Comparison of ENCODE assay signal across 28 mouse cellular contexts in the genomic region with DNA sequence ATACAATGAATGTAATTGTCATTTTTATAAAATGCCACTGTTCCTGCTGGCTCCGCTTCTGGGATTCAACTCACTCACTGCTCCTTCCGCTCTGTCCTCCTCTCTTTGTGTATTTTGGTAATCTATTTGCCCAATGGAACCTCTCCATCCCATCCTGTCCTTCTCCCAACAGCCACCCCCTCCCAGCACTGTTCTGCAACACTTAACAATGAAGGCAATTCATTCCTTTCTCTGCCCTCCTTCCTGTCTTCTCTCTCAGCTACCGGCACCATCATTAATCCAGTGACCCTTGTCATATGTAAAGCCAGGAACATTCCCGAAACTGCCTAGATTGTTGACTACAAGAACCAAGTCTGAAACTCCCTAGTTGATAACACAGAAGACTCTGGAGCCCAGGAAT. TPM values are rescaled to one million over a fixed set of nuclear protein-coding genes. Genes with fewer than 3 reads are reported as not detected.
A peak's percentile ranks its signal among the peaks of the same experiment; 100 is the strongest.
DNase-seq lines count a peak whose midpoint lies in the region; ATAC-seq and TF ChIP-seq lines count a peak whose summit lies in the region.
"Had no signal": no experiment of that assay in that cellular context is flagged by ENCODE, and none has a peak within 500 bp of the region (broad histone marks: within the 10 kb centered on the region; RNA-seq: fewer than 3 reads in every experiment).

No protein-coding gene starts in this region.

- no peak for DNase-seq in gastrocnemius, adult 2 months
- DNase-seq in gastrocnemius, postnatal 10 days: no peak
- no peak for DNase-seq in heart, postnatal 14 days
- peak; percentile 71 for DNase-seq in midbrain, embryonic 11.5 days (ENCODE audit: low spot score, missing footprints)
- no peak for DNase-seq in midbrain, postnatal 0 days (ENCODE audit: low spot score)
- DNase-seq in ZHBTc4 (ENCODE audit: low read depth, low spot score): peak; percentile 61
- DNase-seq: adrenal gland, postnatal 10 days; adrenal gland, postnatal 36 days; B cell, adult 2 months; cerebellum, adult 18-20 months; cerebellum, adult 9-10 months; cerebellum, postnatal 14 days; gastrocnemius, postnatal 25 days; heart, postnatal 36 days; kidney, adult 11 months had no signal

- 69% methylated on average over 4 of the region's 4 CpGs for WGBS in heart, embryonic 16.5 days
- WGBS in midbrain, embryonic 11.5 days: 87% methylated on average over 4 of the region's 4 CpGs
- WGBS in midbrain, postnatal 0 days: 86% methylated on average over 4 of the region's 4 CpGs

- no peak overlapping the region for H3K4me3 ChIP-seq in gastrocnemius, adult 2 months
- H3K4me3 ChIP-seq in heart, embryonic 16.5 days (ENCODE audit: low read length): no peak overlapping the region
- H3K4me3 ChIP-seq in midbrain, embryonic 11.5 days (ENCODE audit: low read depth, low read length): no peak overlapping the region
- no peak overlapping the region for H3K4me3 ChIP-seq in midbrain, postnatal 0 days (ENCODE audit: low read depth, low read length)
- H3K4me3 ChIP-seq: embryonic facial prominence, embryonic 12.5 days; embryonic facial prominence, embryonic 15.5 days; forebrain, embryonic 13.5 days; heart, embryonic 12.5 days; hindbrain, embryonic 10.5 days; hindbrain, embryonic 13.5 days; intestine, embryonic 15.5 days had no signal

- H3K4me1 ChIP-seq in heart, embryonic 16.5 days (ENCODE audit: control insufficient read depth, insufficient read depth, low read length): peaks cover 15% of the 10 kb centered on the region
- H3K4me1 ChIP-seq in midbrain, embryonic 11.5 days (ENCODE audit: control insufficient read depth, insufficient read depth, low read length): peaks cover 5% of the 10 kb centered on the region
- H3K4me1 ChIP-seq in midbrain, postnatal 0 days (ENCODE audit: insufficient read depth, low read length): peaks cover 6% of the 10 kb centered on the region; the same call in 1 of the 2 replicates

- peaks cover 2% of the 10 kb centered on the region for H3K9me3 ChIP-seq in heart, embryonic 16.5 days (replicated peaks; ENCODE audit: control insufficient read depth, low read length)
- H3K9me3 ChIP-seq in midbrain, embryonic 11.5 days (ENCODE audit: control insufficient read depth, low read length): no peaks in the 10 kb centered on the region
- no peaks in the 10 kb centered on the region for H3K9me3 ChIP-seq in midbrain, postnatal 0 days (ENCODE audit: low read length)
- H3K9me3 ChIP-seq: embryonic facial prominence, embryonic 12.5 days; embryonic facial prominence, embryonic 15.5 days; forebrain, embryonic 13.5 days; heart, embryonic 12.5 days; hindbrain, embryonic 10.5 days; hindbrain, embryonic 13.5 days; intestine, embryonic 15.5 days had no signal

- H3K27ac ChIP-seq in gastrocnemius, adult 2 months: peak overlapping the region; percentile 28
- peak overlapping the region; percentile 31 for H3K27ac ChIP-seq in heart, embryonic 16.5 days (ENCODE audit: low read length)
- H3K27ac ChIP-seq in midbrain, embryonic 11.5 days (ENCODE audit: low read depth, low read length): no peak overlapping the region
- H3K27ac ChIP-seq in midbrain, postnatal 0 days (ENCODE audit: low read depth, low read length): no peak overlapping the region
- H3K27ac ChIP-seq: embryonic facial prominence, embryonic 12.5 days; embryonic facial prominence, embryonic 15.5 days; forebrain, embryonic 13.5 days; hindbrain, embryonic 10.5 days; hindbrain, embryonic 13.5 days; intestine, embryonic 15.5 days had no signal

- no peak overlapping the region for H3K4me2 ChIP-seq in heart, embryonic 16.5 days (ENCODE audit: low read depth, low read length)
- no peak overlapping the region for H3K4me2 ChIP-seq in midbrain, embryonic 11.5 days
- H3K4me2 ChIP-seq in midbrain, postnatal 0 days (ENCODE audit: low read depth, low read length, poor library complexity, severe bottlenecking): no peak overlapping the region
- H3K4me2 ChIP-seq: embryonic facial prominence, embryonic 12.5 days; embryonic facial prominence, embryonic 15.5 days; forebrain, embryonic 13.5 days; heart, embryonic 12.5 days; hindbrain, embryonic 13.5 days; intestine, embryonic 15.5 days had no signal

- TF ChIP-seq CTCF in gastrocnemius, adult 2 months (IDR thresholded peaks at IDR 0.05): no peak
- no peak for TF ChIP-seq CTCF in midbrain, postnatal 0 days (IDR thresholded peaks at IDR 0.05)

- no peaks in the 10 kb centered on the region for H3K27me3 ChIP-seq in heart, embryonic 16.5 days (ENCODE audit: control insufficient read depth, insufficient read depth, low read length)
- peaks cover 10% of the 10 kb centered on the region for H3K27me3 ChIP-seq in midbrain, embryonic 11.5 days (ENCODE audit: control insufficient read depth, insufficient read depth, low read length)
- H3K27me3 ChIP-seq in midbrain, postnatal 0 days (ENCODE audit: insufficient read depth, low read length): peaks cover 9% of the 10 kb centered on the region; the same call in 1 of the 2 replicates
- H3K27me3 ChIP-seq: CH12.LX; embryonic facial prominence, embryonic 15.5 days; heart, embryonic 12.5 days; intestine, embryonic 15.5 days; Patski had no signal

- H3K9ac ChIP-seq in heart, embryonic 16.5 days (ENCODE audit: low read length): no peak overlapping the region
- H3K9ac ChIP-seq in midbrain, embryonic 11.5 days (ENCODE audit: low read length): no peak overlapping the region
- H3K9ac ChIP-seq in midbrain, postnatal 0 days (replicated peaks; ENCODE audit: low read length, poor library complexity, severe bottlenecking): no peak overlapping the region
- H3K9ac ChIP-seq: embryonic facial prominence, embryonic 12.5 days; embryonic facial prominence, embryonic 15.5 days; forebrain, embryonic 13.5 days; heart, embryonic 12.5 days; hindbrain, embryonic 13.5 days; intestine, embryonic 15.5 days had no signal

- H3K36me3 ChIP-seq in heart, embryonic 16.5 days (ENCODE audit: control insufficient read depth, insufficient read depth): peaks cover 2% of the 10 kb centered on the region; the same call in 1 of the 2 replicates
- H3K36me3 ChIP-seq in midbrain, embryonic 11.5 days (ENCODE audit: control insufficient read depth, insufficient read depth, low read length): no peaks in the 10 kb centered on the region
- no peaks in the 10 kb centered on the region for H3K36me3 ChIP-seq in midbrain, postnatal 0 days (ENCODE audit: insufficient read depth, low read length)
- H3K36me3 ChIP-seq: embryonic facial prominence, embryonic 12.5 days; embryonic facial prominence, embryonic 15.5 days; hindbrain, embryonic 10.5 days; hindbrain, embryonic 13.5 days; intestine, embryonic 15.5 days had no signal

- ATAC-seq in heart, embryonic 16.5 days (replicated peaks; ENCODE audit: extremely low read depth, insufficient read depth, low FRiP score): no peak
- no peak for ATAC-seq in midbrain, embryonic 11.5 days (ENCODE audit: low FRiP score)
- no peak for ATAC-seq in midbrain, postnatal 0 days (ENCODE audit: low FRiP score)
- ATAC-seq: activated CD4-positive, CD25-positive, alpha-beta regulatory T cell, adult 4 months; forebrain, embryonic 13.5 days; forebrain, embryonic 16.5 days; hindbrain, embryonic 16.5 days; intestine, embryonic 15.5 days; Patski had no signal

- intact Hi-C loops in gastrocnemius, adult 2 months (cut with DNase I): no loop called here
- intact Hi-C loops in heart, postnatal 14 days (cut with DNase I): no loop called here

RNA-seq across cellular contexts. Expression of gene Ggta1, which starts 4.6 kb away (rescaled TPM):
- total RNA-seq in gastrocnemius, adult 2 months (2021): 10 to 100 TPM in 1 of 2 experiments, 1 to 10 TPM in 1; 6.3 to 11.2 TPM
- 10 to 100 TPM; 13.2 to 17.0 TPM for total RNA-seq in gastrocnemius, postnatal 10 days (2021)
- polyA plus RNA-seq in heart, embryonic 16.5 days (2015; fragmentation: Nextera tagmentation; extraction: Ambion mirVana): 28.6 and 30.9 TPM in 2 replicates
- 10 to 100 TPM; 25.1 to 26.3 TPM for total RNA-seq in heart, postnatal 14 days (2021)
- 6.3 TPM in 2 replicates for polyA plus RNA-seq in midbrain, embryonic 11.5 days (2014; fragmentation: Nextera tagmentation; extraction: Ambion mirVana)
- total RNA-seq in midbrain, postnatal 0 days (2014; rRNA removed): 5.1 and 5.4 TPM in 2 replicates
- polyA plus RNA-seq in midbrain, postnatal 0 days (2015; fragmentation: Nextera tagmentation; extraction: Ambion mirVana): 3.8 and 3.9 TPM in 2 replicates

Comparison
In these comparisons a context has a peak if more than half of its experiments do, and no peak if none do; other contexts are left out.
1. DNase-seq: peak in midbrain, embryonic 11.5 days (single experiment) and ZHBTc4 (single experiment); none in gastrocnemius, adult 2 months (single experiment), gastrocnemius, postnatal 10 days (single experiment), heart, postnatal 14 days (0 of 2) and midbrain, postnatal 0 days (single experiment).
2. H3K27ac ChIP-seq: peak in gastrocnemius, adult 2 months (single experiment) and heart, embryonic 16.5 days (single experiment); none in midbrain, embryonic 11.5 days (single experiment) and midbrain, postnatal 0 days (single experiment).